Mouse (Mus musculus): ENCODE results near the gene Mrpl42.
A peak's percentile ranks its signal among the peaks of the same experiment; 100 is the strongest.

Mrpl42 gene

GRCm38 (mm10) chr10:95515293-95515931 lies 13.7 kb upstream of the Mrpl42 start:
- DNase-seq (ENCODE audit: low spot score): no peak

- DNase-seq (ENCODE audit: low spot score): peak; percentile 99
Observed at GRCm38 (mm10) chr10:95514656-95515292, 13.0 kb upstream of the Mrpl42 start, which contains the start of gene Ube2n. Gene Ube2n, plus strand, starts transcription at chr10:95515145.

GRCm38 (mm10) chr10:95513768-95514556 lies 12.2 kb upstream of the Mrpl42 start:
- no peak for DNase-seq (ENCODE audit: low spot score)

GRCm38 (mm10) chr10:95512635-95513034 lies 10.9 kb upstream of the Mrpl42 start:
- no peak for DNase-seq (ENCODE audit: low spot score)

- DNase-seq (ENCODE audit: low spot score): no peak
Observed at GRCm38 (mm10) chr10:95509263-95509662, 7.5 kb upstream of the Mrpl42 start.

- DNase-seq (ENCODE audit: low spot score): no peak
Observed at GRCm38 (mm10) chr10:95508793-95509192, 7.1 kb upstream of the Mrpl42 start.

GRCm38 (mm10) chr10:95508126-95508525 lies 6.4 kb upstream of the Mrpl42 start:
- DNase-seq (ENCODE audit: low spot score): no peak

- DNase-seq (ENCODE audit: low spot score): no peak
Observed at GRCm38 (mm10) chr10:95504341-95504740, 2.6 kb upstream of the Mrpl42 start.

GRCm38 (mm10) chr10:95503443-95504235 lies 1.9 kb upstream of the Mrpl42 start:
- DNase-seq (ENCODE audit: low spot score): no peak

GRCm38 (mm10) chr10:95501033-95501432 lies 707 bp downstream of the Mrpl42 start:
- no peak for DNase-seq (ENCODE audit: low spot score)

- DNase-seq (ENCODE audit: low spot score): no peak
Observed at GRCm38 (mm10) chr10:95494268-95494667, 7.5 kb downstream of the Mrpl42 start.

- no peak for DNase-seq (ENCODE audit: low spot score)
Observed at GRCm38 (mm10) chr10:95489653-95490052, 12.1 kb downstream of the Mrpl42 start.

- no peak for DNase-seq (ENCODE audit: low spot score)
Observed at GRCm38 (mm10) chr10:95477516-95477915, 24.2 kb downstream of the Mrpl42 start.

GRCm38 (mm10) chr10:95475923-95476322 lies 25.8 kb downstream of the Mrpl42 start:
- DNase-seq (ENCODE audit: low spot score): peak; percentile 63

- no peak for DNase-seq (ENCODE audit: low spot score)
Observed at GRCm38 (mm10) chr10:95471889-95472547, 29.7 kb downstream of the Mrpl42 start.

- no peak for DNase-seq (ENCODE audit: low spot score)
Observed at GRCm38 (mm10) chr10:95471186-95471585, 30.6 kb downstream of the Mrpl42 start.

- no peak for DNase-seq (ENCODE audit: low spot score)
Observed at GRCm38 (mm10) chr10:95468894-95469293, 32.8 kb downstream of the Mrpl42 start.

- peak; percentile 16 for DNase-seq (ENCODE audit: low spot score)
Observed at GRCm38 (mm10) chr10:95465485-95465896, 36.2 kb downstream of the Mrpl42 start.

- DNase-seq (ENCODE audit: low spot score): no peak
Observed at GRCm38 (mm10) chr10:95464527-95464926, 37.2 kb downstream of the Mrpl42 start.

GRCm38 (mm10) chr10:95462231-95462630 lies 39.5 kb downstream of the Mrpl42 start:
- DNase-seq (ENCODE audit: low spot score): no peak

- no peak for DNase-seq (ENCODE audit: low spot score)
Observed at GRCm38 (mm10) chr10:95461053-95461553, 40.6 kb downstream of the Mrpl42 start.

All from ovary, adult 18-20 months (tissue).